Mouse (Mus musculus): ENCODE results near the gene Pla2r1. TPM values are rescaled to one million over a fixed set of nuclear protein-coding genes. Genes with fewer than 3 reads are reported as not detected.

The Pla2r1 gene
- total RNA-seq (2023): not detected

GRCm38 (mm10) chr2:60552902-60553682 lies at the start of gene Pla2r1:
Pla2r1 (minus strand) TSS chr2:60553308.

GRCm38 (mm10) chr2:60382858-60383669 lies 170.0 kb downstream of the Pla2r1 start, which contains the start of gene Ly75:
Ly75 (minus strand) TSS chr2:60383303.

Other genes starting within 250 kb of the Pla2r1 start
- 22.0 TPM for gene Ly75, start 170.0 kb downstream of the Pla2r1 start, total RNA-seq (2023)
- not detected for gene Itgb6, start 169.3 kb upstream of the Pla2r1 start, total RNA-seq (2023)

Measured in CD4-positive naive resting alpha-beta T cell, adult 57 days (primary cell).